In the genomic region with DNA sequence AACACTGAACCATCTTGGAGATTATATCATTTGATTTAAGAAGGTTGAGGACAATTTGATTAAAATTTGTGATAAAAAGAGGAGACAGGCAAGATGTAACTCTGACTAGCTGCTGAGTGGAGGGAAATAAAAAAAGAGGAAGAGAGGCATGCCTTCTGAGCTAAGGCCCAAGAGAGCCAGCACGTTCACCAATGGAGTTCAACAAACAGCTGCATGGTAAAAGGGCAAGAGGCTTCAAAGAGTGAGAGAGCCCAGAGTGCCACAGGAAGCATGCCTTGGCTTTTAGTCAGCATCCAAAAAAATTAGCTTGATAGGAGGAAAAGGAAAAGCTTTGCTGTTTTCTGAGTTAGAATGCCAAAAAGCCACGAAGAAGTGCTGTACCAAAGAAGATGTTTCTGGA, we compare ENCODE assay signal across 23 mouse cellular contexts.
"Had no signal": no experiment of that assay in that cellular context is flagged by ENCODE, and none has a peak within 500 bp of the region (broad histone marks: within the 10 kb centered on the region; RNA-seq: fewer than 3 reads in every experiment).

No protein-coding gene starts in this region.

- ATAC-seq: inflammation-experienced regulatory T-cells, adult 6 months; intestine, embryonic 15.5 days; intestine, postnatal 0 days had no signal

- H3K4me2 ChIP-seq: heart, embryonic 12.5 days; hindbrain, embryonic 13.5 days; hindbrain, embryonic 15.5 days; intestine, embryonic 15.5 days; limb, embryonic 12.5 days; liver, embryonic 11.5 days had no signal

- DNase-seq: gastrocnemius, adult 2 months; gastrocnemius, postnatal 10 days; gastrocnemius, postnatal 25 days; heart, adult 18-20 months; heart, postnatal 10 days; kidney, adult 18-20 months; kidney, adult 8-10 months; kidney, postnatal 10 days; kidney, postnatal 25 days; kidney, postnatal 4 days; liver had no signal

- H3K36me3 ChIP-seq: heart, embryonic 10.5 days; heart, embryonic 12.5 days; hindbrain, embryonic 13.5 days; hindbrain, embryonic 15.5 days; intestine, embryonic 15.5 days; limb, embryonic 10.5 days; limb, embryonic 12.5 days had no signal

- H3K9ac ChIP-seq: heart, embryonic 12.5 days; hindbrain, embryonic 13.5 days; hindbrain, embryonic 15.5 days; intestine, embryonic 15.5 days; limb, embryonic 12.5 days had no signal

- H3K27me3 ChIP-seq: heart, embryonic 12.5 days; hindbrain, embryonic 13.5 days; hindbrain, embryonic 15.5 days; intestine, embryonic 15.5 days; limb, embryonic 12.5 days had no signal

- H3K4me1 ChIP-seq: heart, embryonic 10.5 days; heart, embryonic 12.5 days; hindbrain, embryonic 13.5 days; hindbrain, embryonic 15.5 days; intestine, embryonic 15.5 days; limb, embryonic 10.5 days; limb, embryonic 12.5 days had no signal

- H3K27ac ChIP-seq: gastrocnemius, adult 2 months; heart, embryonic 10.5 days; hindbrain, embryonic 13.5 days; hindbrain, embryonic 15.5 days; intestine, embryonic 15.5 days; layer of hippocampus, adult 2 months; left cerebral cortex, adult 2 months; limb, embryonic 10.5 days; limb, embryonic 12.5 days had no signal

- H3K4me3 ChIP-seq: gastrocnemius, adult 2 months; heart, embryonic 10.5 days; heart, embryonic 12.5 days; hindbrain, embryonic 13.5 days; hindbrain, embryonic 15.5 days; intestine, embryonic 15.5 days; layer of hippocampus, adult 2 months; left cerebral cortex, adult 2 months; limb, embryonic 10.5 days; limb, embryonic 12.5 days had no signal

- H3K9me3 ChIP-seq: heart, embryonic 10.5 days; hindbrain, embryonic 13.5 days; hindbrain, embryonic 15.5 days; intestine, embryonic 15.5 days; limb, embryonic 10.5 days; limb, embryonic 12.5 days had no signal
